Mouse (Mus musculus): ENCODE measurements around the gene Eif4h. TPM values are rescaled to one million over a fixed set of nuclear protein-coding genes. Genes with fewer than 3 reads are reported as not detected.

The Eif4h gene
- polyA plus RNA-seq, 1 experiment from 2014 or later = 321 TPM

Small RNAs within 50 kb of the gene (microRNA-seq; reads per million reads assigned to microRNA genes)
- not detected for gene Mir7228

Other genes with a start within 250 kb of the Eif4h start
- 74.3 and 81.5 TPM in 2 replicates for gene Gtf2ird1, start 182.8 kb downstream of the Eif4h start, polyA plus RNA-seq (2015; fragmentation: Nextera tagmentation; extraction: Ambion mirVana)
- gene Clip2, start 87.1 kb downstream of the Eif4h start, polyA plus RNA-seq (2015; fragmentation: Nextera tagmentation; extraction: Ambion mirVana) = 16.7 and 17.1 TPM in 2 replicates
- gene Syna, start 79.3 kb downstream of the Eif4h start, polyA plus RNA-seq (2015; fragmentation: Nextera tagmentation; extraction: Ambion mirVana) = 0.46 and 0.92 TPM in 2 replicates
- gene Rfc2, start 58.1 kb downstream of the Eif4h start, polyA plus RNA-seq (2015; fragmentation: Nextera tagmentation; extraction: Ambion mirVana) = 179 and 186 TPM in 2 replicates
- 2.4 and 2.7 TPM in 2 replicates for gene Lat2, start 24.5 kb downstream of the Eif4h start, polyA plus RNA-seq (2015; fragmentation: Nextera tagmentation; extraction: Ambion mirVana)
- gene Limk1, start 49.1 kb upstream of the Eif4h start, polyA plus RNA-seq (2015; fragmentation: Nextera tagmentation; extraction: Ambion mirVana) = 17.8 and 20.1 TPM in 2 replicates
- gene Eln, start 107.8 kb upstream of the Eif4h start, polyA plus RNA-seq (2015; fragmentation: Nextera tagmentation; extraction: Ambion mirVana) = 10.0 and 12.1 TPM in 2 replicates